Mouse (Mus musculus) C2C12 (cell line): ENCODE measurements at regions not wholly inside any gene's neighbourhood (a gene's known extent, or its start where the extent isn't known, plus 50 kb on each side); places are given as distances from the start of the nearest gene placed in this dataset.

Experiments
- CEBPB ChIP-seq: IDR thresholded peaks from one replicate; pipeline ENCODE4 v1.6.1; 2011; ENCODE audit warnings: low read depth, mild to moderate bottlenecking, control low read depth, moderate library complexity
- CTCF ChIP-seq: IDR thresholded peaks from one replicate; pipeline ENCODE4 v1.5.1; 2011; ENCODE audit not compliant: control insufficient read depth, insufficient read depth, insufficient read length
- FOSL1 ChIP-seq: IDR thresholded peaks from one replicate; pipeline ENCODE4 v1.8.0; 2011; ENCODE audit warnings: mild to moderate bottlenecking, low read length; ENCODE audit not compliant: poor library complexity, insufficient read depth, severe bottlenecking
- MAX ChIP-seq: IDR thresholded peaks from one replicate; pipeline ENCODE4 v1.6.1; 2011; ENCODE audit warnings: mild to moderate bottlenecking, control low read depth
- MYOD1 ChIP-seq: IDR thresholded peaks from one replicate; pipeline ENCODE4 v1.6.1; 2011; ENCODE audit warnings: low read depth; ENCODE audit not compliant: control insufficient read depth, insufficient read length
- MYOG ChIP-seq: IDR thresholded peaks from one replicate; pipeline ENCODE4 v1.6.1; 2011; ENCODE audit not compliant: control insufficient read depth, insufficient read length; ENCODE audit errors: extremely low read depth
- USF1 ChIP-seq: IDR thresholded peaks from one replicate; pipeline ENCODE4 v1.6.1; 2011; ENCODE audit warnings: low read depth, mild to moderate bottlenecking, control low read depth, moderate library complexity

GRCm38 (mm10) chr2:147699524-147700081 lies 337.9 kb downstream of the Pax1 start:
- TF ChIP-seq CEBPB (no peak), CTCF (no peak), MAX (no peak), USF1 (no peak), MYOG (no peak), MYOD1 (no peak), FOSL1 (no peak)
